Mouse (Mus musculus) CH12.LX (cell line): ENCODE results near the gene Dctpp1. TPM values are rescaled to one million over a fixed set of nuclear protein-coding genes. Genes with fewer than 3 reads are reported as not detected.
A peak's percentile ranks its signal among the peaks of the same experiment; 100 is the strongest.

ENCODE experiments used
- DNase-seq: peaks from one replicate; pipeline ENCODE4 v3.0.0-alpha.2; 2013; ENCODE audit errors: extremely low read depth
- H3K27ac ChIP-seq: 2 replicates; pipeline ENCODE4 v1.5.1; 2012; ENCODE audit warnings: low read depth, mild to moderate bottlenecking, control low read depth, moderate library complexity; ENCODE audit not compliant: insufficient read depth
- H3K27me3 ChIP-seq: replicated peaks from 2 replicates; pipeline ENCODE3; 2012; ENCODE audit warnings: inconsistent platforms
- H3K36me3 ChIP-seq, 2 experiments: replicated peaks in 1 of 2; 2 replicates each; pipeline versions ENCODE3 to v1.6.1; 2012; ENCODE audit warnings: inconsistent platforms in 1 of 2, low read length in 1 of 2, mild to moderate bottlenecking in 1 of 2, mixed read lengths in 1 of 2, moderate library complexity in 1 of 2; ENCODE audit not compliant: control insufficient read depth in 1 of 2, insufficient read depth in 1 of 2
- H3K4me1 ChIP-seq, 2 experiments: 2 replicates each; pipeline ENCODE4 v1.6.1; 2012; ENCODE audit warnings: inconsistent platforms in 1 of 2, moderate library complexity in 1 of 2; ENCODE audit not compliant: insufficient read depth in 2 of 2, control insufficient read depth in 1 of 2
- H3K4me2 ChIP-seq: 2 replicates; pipeline ENCODE4 v1.6.1; 2012; ENCODE audit warnings: low read depth, mild to moderate bottlenecking, control low read depth; ENCODE audit not compliant: poor library complexity, insufficient read depth, severe bottlenecking
- H3K4me3 ChIP-seq, 3 experiments: fragments of 150-350 bp in 1 of 3; sonication (generic) in 1 of 3; replicated peaks in 1 of 3; 2 replicates each; pipeline versions ENCODE3 to v1.5.1; 2011 to 2012; ENCODE audit warnings: low read depth in 2 of 3, low read length in 2 of 3, mild to moderate bottlenecking in 2 of 3, moderate library complexity in 2 of 3, control low read depth in 1 of 3, improper control_type of control experiment in 1 of 3, inconsistent platforms in 1 of 3, mixed read lengths in 1 of 3; ENCODE audit not compliant: poor library complexity in 1 of 3
- H3K79me2 ChIP-seq: replicated peaks from 2 replicates; pipeline ENCODE4 v1.6.1; 2012; ENCODE audit warnings: mild to moderate bottlenecking, moderate library complexity; ENCODE audit not compliant: control insufficient read depth, poor library complexity, insufficient read depth, severe bottlenecking; ENCODE audit errors: extremely low read depth
- H3K9ac ChIP-seq: 2 replicates; pipeline ENCODE4 v1.6.1; 2012; ENCODE audit warnings: low read depth, mild to moderate bottlenecking, control low read depth, moderate library complexity; ENCODE audit not compliant: insufficient read depth
- H3K9me3 ChIP-seq: replicated peaks from 2 replicates; pipeline ENCODE3; 2012; ENCODE audit warnings: low read length, inconsistent platforms, mixed read lengths
- BHLHE40 ChIP-seq: IDR thresholded peaks from 2 replicates; pipeline ENCODE4 v1.6.1; 2011; ENCODE audit warnings: mild to moderate bottlenecking, low read depth, low read length, improper control_type of control experiment
- CHD1 ChIP-seq: IDR thresholded peaks from 2 replicates; pipeline ENCODE4 v1.6.1; 2012; ENCODE audit warnings: low read depth, low read length, improper control_type of control experiment, inconsistent platforms
- CHD2 ChIP-seq: IDR thresholded peaks from 2 replicates; pipeline ENCODE4 v1.6.1; 2011; ENCODE audit warnings: low read length, improper control_type of control experiment
- CTCF ChIP-seq, 2 experiments: IDR thresholded peaks in 1 of 2; conservative IDR thresholded peaks in 1 of 2; 2 replicates each; pipeline ENCODE4 v1.5.1; 2011 to 2012; ENCODE audit warnings: low read depth in 2 of 2, low read length in 2 of 2, improper control_type of control experiment in 1 of 2, inconsistent platforms in 1 of 2, mild to moderate bottlenecking in 1 of 2, moderate library complexity in 1 of 2
- E2F4 ChIP-seq: IDR thresholded peaks from 2 replicates; pipeline ENCODE4 v1.6.1; 2011; ENCODE audit warnings: low read depth, low read length, improper control_type of control experiment; ENCODE audit not compliant: insufficient replicate concordance
- ELF1 ChIP-seq: IDR thresholded peaks from 2 replicates; pipeline ENCODE4 v1.6.1; 2014; ENCODE audit warnings: low read depth, mild to moderate bottlenecking, inconsistent platforms, low read length, improper control_type of control experiment
- EP300 ChIP-seq: IDR thresholded peaks from 2 replicates; pipeline ENCODE4 v1.6.1; 2011; ENCODE audit warnings: low read length, improper control_type of control experiment
- ETS1 ChIP-seq: conservative IDR thresholded peaks from 2 replicates; pipeline ENCODE4 v1.6.1; 2012; ENCODE audit warnings: low read depth, mild to moderate bottlenecking, inconsistent platforms, low read length, improper control_type of control experiment, moderate library complexity
- GABPA ChIP-seq: IDR thresholded peaks from 2 replicates; pipeline ENCODE4 v1.6.1; 2012; ENCODE audit warnings: low read depth, low read length, improper control_type of control experiment, inconsistent platforms; ENCODE audit not compliant: insufficient replicate concordance
- HCFC1 ChIP-seq: IDR thresholded peaks from 2 replicates; pipeline ENCODE4 v1.6.1; 2012; ENCODE audit warnings: low read depth, mild to moderate bottlenecking, inconsistent platforms, low read length, improper control_type of control experiment
- JUN ChIP-seq: IDR thresholded peaks from 2 replicates; pipeline ENCODE4 v1.6.1; 2011; ENCODE audit warnings: low read depth, mild to moderate bottlenecking, low read length, improper control_type of control experiment, moderate library complexity; ENCODE audit not compliant: insufficient read depth
- JUND ChIP-seq: conservative IDR thresholded peaks from 2 replicates; pipeline ENCODE4 v1.6.1; 2011; ENCODE audit warnings: low read depth, low read length, improper control_type of control experiment
- KAT2A ChIP-seq: IDR thresholded peaks from 2 replicates; pipeline ENCODE4 v1.6.1; 2012; ENCODE audit warnings: low read length, improper control_type of control experiment, inconsistent platforms; ENCODE audit not compliant: insufficient replicate concordance
- MAFK ChIP-seq: IDR thresholded peaks from 2 replicates; pipeline ENCODE4 v1.6.1; 2011; ENCODE audit warnings: low read length, improper control_type of control experiment; ENCODE audit not compliant: insufficient replicate concordance
- MAZ ChIP-seq: IDR thresholded peaks from 2 replicates; pipeline ENCODE4 v1.6.1; 2012; ENCODE audit warnings: low read depth, mild to moderate bottlenecking, inconsistent platforms, low read length, improper control_type of control experiment, moderate library complexity
- MEF2A ChIP-seq: IDR thresholded peaks from 2 replicates; pipeline ENCODE4 v1.6.1; 2014; ENCODE audit warnings: low read depth, mild to moderate bottlenecking, inconsistent platforms, low read length, improper control_type of control experiment, borderline replicate concordance
- MXI1 ChIP-seq: IDR thresholded peaks from 2 replicates; pipeline ENCODE4 v1.6.1; 2011; ENCODE audit warnings: mild to moderate bottlenecking, low read depth, low read length, improper control_type of control experiment
- MYC ChIP-seq: IDR thresholded peaks from 2 replicates; pipeline ENCODE4 v1.6.1; 2011; ENCODE audit warnings: low read depth, mild to moderate bottlenecking, improper control_type of control experiment, low read length
- NELFE ChIP-seq: IDR thresholded peaks from 2 replicates; pipeline ENCODE4 v1.6.1; 2011; ENCODE audit warnings: low read depth, low read length, improper control_type of control experiment
- NRF1 ChIP-seq: IDR thresholded peaks from 2 replicates; pipeline ENCODE4 v1.6.1; 2014; ENCODE audit warnings: low read depth, mild to moderate bottlenecking, inconsistent platforms, low read length, improper control_type of control experiment, moderate library complexity
- POLR2A ChIP-seq: IDR thresholded peaks from 2 replicates; pipeline ENCODE4 v1.6.1; 2011; ENCODE audit warnings: low read depth, mild to moderate bottlenecking, improper control_type of control experiment, low read length
- POLR2AphosphoS2 ChIP-seq: IDR thresholded peaks from 2 replicates; pipeline ENCODE4 v1.6.1; 2011; ENCODE audit warnings: low read depth, low read length, improper control_type of control experiment
- RAD21 ChIP-seq: IDR thresholded peaks from 2 replicates; pipeline ENCODE4 v1.6.1; 2011; ENCODE audit warnings: low read depth, mild to moderate bottlenecking, low read length, improper control_type of control experiment, moderate library complexity
- SIN3A ChIP-seq: IDR thresholded peaks from 2 replicates; pipeline ENCODE4 v1.6.1; 2012; ENCODE audit warnings: low read length, improper control_type of control experiment, inconsistent platforms
- UBTF ChIP-seq: IDR thresholded peaks from 2 replicates; pipeline ENCODE4 v1.6.1; 2012; ENCODE audit warnings: low read depth, mild to moderate bottlenecking, inconsistent platforms, low read length, improper control_type of control experiment, moderate library complexity
- USF1 ChIP-seq: IDR thresholded peaks from 2 replicates; pipeline ENCODE4 v1.6.1; 2014; ENCODE audit warnings: low read depth, mild to moderate bottlenecking, inconsistent platforms, low read length, improper control_type of control experiment
- ZC3H11A ChIP-seq: IDR thresholded peaks from 2 replicates; pipeline ENCODE4 v1.6.1; 2012; ENCODE audit warnings: low read depth, mild to moderate bottlenecking, inconsistent platforms, low read length, improper control_type of control experiment
- ZKSCAN1 ChIP-seq: IDR thresholded peaks from 2 replicates; pipeline ENCODE4 v1.6.1; 2012; ENCODE audit warnings: low read depth, inconsistent platforms, low read length, improper control_type of control experiment, borderline replicate concordance
- ZMIZ1 ChIP-seq: IDR thresholded peaks from 2 replicates; pipeline ENCODE4 v1.6.1; 2012; ENCODE audit warnings: low read depth, mild to moderate bottlenecking, inconsistent platforms, low read length, improper control_type of control experiment
- ZNF384 ChIP-seq: IDR thresholded peaks from 2 replicates; pipeline ENCODE4 v1.6.1; 2012; ENCODE audit warnings: low read depth, low read length, improper control_type of control experiment, inconsistent platforms
- dilution Hi-C: fragments of 300-500 bp; cut with MboI; formaldehyde crosslinking; loops from 2 replicates; pipeline ENCODE4 v1.14.3; 2020; ENCODE audit warnings: low sequenced_read_pairs; ENCODE audit not compliant: extremely low pct_unique_long_range_greater_than_20kb, extremely low pct_ligation_motif_present
- in situ Hi-C: fragments of 300-500 bp; cut with MboI; formaldehyde crosslinking; loops from 3 replicates; pipeline ENCODE4 v1.14.3; 2019; ENCODE audit warnings: low sequenced_read_pairs, low pct_ligation_motif_present, low pct_unique_long_range_greater_than_20kb, mixed read lengths
- polyA plus RNA-seq: library from polyadenylated mRNA; unstranded; fragments of >175 nt; gene quantifications from 2 replicates; pipeline ENCODE4 v1.2.1, GENCODE M21; 2012; ENCODE audit warnings: low read depth; ENCODE audit not compliant: insufficient read length
- total RNA-seq, 2 experiments: library from RNA; depleted of rRNA; stranded (reverse); fragments of 300-350 nt in 1 of 2; fragments of >200 nt in 1 of 2; gene quantifications; 2 replicates each; pipeline ENCODE4 v1.2.3; 2012 to 2014

Gene Dctpp1
- total and polyA plus RNA-seq, 3 experiments: 197 to 296 (median 221) TPM

DNA sequence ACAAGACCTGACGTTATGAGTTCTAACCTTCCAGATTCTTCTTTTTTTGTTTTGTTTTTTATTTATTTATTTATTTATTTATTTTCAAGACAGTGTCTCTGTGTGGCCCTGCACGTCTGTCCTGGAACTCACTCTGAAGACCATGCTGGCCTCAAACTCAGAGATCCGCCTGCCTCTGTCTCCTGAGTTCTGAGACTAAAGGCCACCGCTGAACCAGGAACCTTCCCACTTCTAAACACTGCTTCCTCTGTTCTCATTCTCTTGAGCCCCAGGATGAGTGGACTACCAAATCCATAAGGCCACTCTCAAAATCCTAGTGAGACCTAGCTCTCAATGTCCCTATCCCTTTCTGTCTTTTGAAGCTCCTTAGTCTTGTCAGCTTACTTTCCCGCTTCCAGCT lies 50.7 kb downstream of the Dctpp1 start:
- peaks cover 17 to 31% of the 10 kb centered on the region in 2 experiments for H3K36me3 ChIP-seq
- peaks cover 8 to 43% of the 10 kb centered on the region in 2 experiments for H3K4me1 ChIP-seq
- peaks cover 32% of the 10 kb centered on the region for H3K79me2 ChIP-seq
- TF ChIP-seq NELFE (no peak), ZKSCAN1 (no peak)
- no peaks in the 10 kb centered on the region for H3K9me3 ChIP-seq
- peak overlapping the region; percentile 59 for H3K9ac ChIP-seq
- no peak for DNase-seq
- peak overlapping the region in 2 of 3 experiments; percentile 4 to 26 for H3K4me3 ChIP-seq
- H3K4me2 ChIP-seq: peak overlapping the region; percentile 79; the same call in 1 of the 2 replicates
- no peaks in the 10 kb centered on the region for H3K27me3 ChIP-seq
- in situ Hi-C loops: no loop called here
- H3K27ac ChIP-seq: peak overlapping the region; percentile 51
- dilution Hi-C loops: no loop called here

DNA sequence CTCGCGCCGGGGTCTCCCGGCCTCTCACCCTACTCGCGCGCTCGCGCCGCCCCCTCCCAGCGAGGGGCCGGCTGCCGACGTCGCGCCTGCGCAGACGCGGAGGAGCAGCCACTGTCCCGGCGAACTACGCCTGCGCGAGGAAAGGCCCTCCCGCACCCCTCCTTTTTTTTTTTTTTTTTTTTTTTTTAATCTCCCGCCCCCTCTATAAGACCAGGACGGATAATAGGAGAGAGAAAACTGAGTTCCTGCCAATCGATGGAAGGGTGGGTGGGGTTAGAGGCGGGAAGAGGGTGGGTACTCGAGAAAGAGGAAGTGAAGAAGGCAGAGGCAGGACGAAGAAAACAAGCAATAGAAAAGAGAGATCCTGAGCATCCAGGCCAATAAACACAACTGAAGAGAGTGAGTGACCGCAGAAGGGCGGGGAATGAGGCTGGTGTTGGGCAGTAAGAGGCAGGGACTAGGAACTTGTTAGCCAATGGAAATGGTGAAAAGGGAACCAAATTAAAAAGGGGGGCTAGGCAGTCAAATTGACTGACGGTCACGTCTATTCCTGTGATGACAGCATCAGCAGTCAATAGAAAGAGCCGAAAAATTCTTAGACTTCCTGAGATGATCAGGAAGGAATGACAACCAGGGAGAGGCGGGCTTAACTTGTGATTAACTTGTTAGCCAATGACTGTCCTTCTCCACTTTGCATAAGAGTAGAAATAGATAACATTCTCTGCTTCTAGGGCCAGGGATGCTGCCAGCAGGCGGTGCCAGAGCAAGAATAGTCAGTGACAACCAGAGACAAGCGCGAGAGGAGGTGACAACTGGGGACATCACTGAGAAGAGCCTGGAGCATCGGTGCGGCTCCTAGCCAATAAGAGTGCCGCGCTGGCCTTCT lies 51.7 kb downstream of the Dctpp1 start, which contains the start of gene Mylpf:
TSS of gene Mylpf (plus strand) at position 338 of the 886 bp plus-strand sequence.
- in situ Hi-C loops (no loop called here), dilution Hi-C loops (no loop called here)
- H3K27me3 ChIP-seq: no peaks in the 10 kb centered on the region
- peaks cover 8 to 26% of the 10 kb centered on the region in 2 experiments for H3K36me3 ChIP-seq
- no peaks in the 10 kb centered on the region for H3K9me3 ChIP-seq
- peak within 1 kb of the TSS; percentile 68 to 90 (median 79) for H3K4me3 ChIP-seq
- peak within 1 kb of the TSS; percentile 91 for H3K4me2 ChIP-seq
- DNase-seq: peak; percentile 100
- peak within 1 kb of the TSS; percentile 51 for H3K27ac ChIP-seq
- peak within 1 kb of the TSS; percentile 85 for H3K9ac ChIP-seq
- H3K4me1 ChIP-seq: peaks cover 8 to 40% of the 10 kb centered on the region in 2 experiments
- peaks cover 35% of the 10 kb centered on the region for H3K79me2 ChIP-seq
- TF ChIP-seq ELF1: peak; percentile 82
- TF ChIP-seq POLR2A: peak; percentile 97
- TF ChIP-seq KAT2A: peak; percentile 72; the same call in 1 of the 2 replicates
- TF ChIP-seq NRF1: peak; percentile 90
- TF ChIP-seq GABPA: no peak
- TF ChIP-seq BHLHE40: peak; percentile 29; the same call in 1 of the 2 replicates
- peak; percentile 80 for TF ChIP-seq ZMIZ1
- no peak; the same call in 1 of the 2 replicates for TF ChIP-seq UBTF
- no peak for TF ChIP-seq USF1
- peak; percentile 79 for TF ChIP-seq SIN3A
- TF ChIP-seq CHD2: peak; percentile 93
- TF ChIP-seq MAFK: no peak
- TF ChIP-seq JUN: no peak
- TF ChIP-seq RAD21: peak; percentile 28
- TF ChIP-seq E2F4: 0 out of 2 replicates have a peak, but pooled peaks have one; percentile 67
- no peak; the same call in 1 of the 2 replicates for TF ChIP-seq POLR2AphosphoS2
- peak; percentile 8 to 78; a peak in 2 of 4 replicates for TF ChIP-seq CTCF (conservative IDR thresholded peaks at IDR 0.05 in 1 of 2, IDR thresholded peaks at IDR 0.05 in 1 of 2; ENCODE audit: low read depth in 2 of 2, low read length in 2 of 2)
- TF ChIP-seq JUND: peak; percentile 21; the same call in 1 of the 2 replicates
- TF ChIP-seq MYC: peak; percentile 6; the same call in 1 of the 2 replicates
- no peak for TF ChIP-seq EP300
- TF ChIP-seq MAZ: peak; percentile 95
- TF ChIP-seq MEF2A: peak; percentile 66
- TF ChIP-seq CHD1: no peak
- no peak for TF ChIP-seq ZC3H11A
- peak; percentile 98 for TF ChIP-seq ZNF384
- TF ChIP-seq HCFC1: peak; percentile 73
- no peak; the same call in 1 of the 2 replicates for TF ChIP-seq ETS1
- peak; percentile 76 for TF ChIP-seq MXI1
